Mouse (Mus musculus) liver, embryonic 15.5 days (tissue): Measurements from ENCODE around the gene BC005624. TPM values are rescaled to one million over a fixed set of nuclear protein-coding genes. Genes with fewer than 3 reads are reported as not detected.

ENCODE experiments used
- ATAC-seq: fragments of 200-750 bp; cut with Nextera tagmentation; 2 replicates; pipeline ENCODE4 v1.8.0; 2017; ENCODE audit warnings: moderate number of reproducible peaks, mild to moderate bottlenecking, moderate library complexity; ENCODE audit not compliant: insufficient read depth
- H3K27ac ChIP-seq: fragments of 300-500 bp; sonication (generic); replicated peaks from 2 replicates; pipeline ENCODE4 v1.5.1; 2015; ENCODE audit warnings: mild to moderate bottlenecking, inconsistent platforms
- H3K27me3 ChIP-seq: fragments of 300-500 bp; sonication (generic); 2 replicates; pipeline ENCODE4 v1.6.1; 2015; ENCODE audit warnings: mild to moderate bottlenecking, inconsistent platforms
- H3K36me3 ChIP-seq: fragments of 300-500 bp; sonication (generic); replicated peaks from 2 replicates; pipeline ENCODE4 v1.6.1; 2015; ENCODE audit warnings: moderate library complexity, mild to moderate bottlenecking, inconsistent platforms
- H3K4me1 ChIP-seq: fragments of 300-500 bp; sonication (generic); replicated peaks from 2 replicates; pipeline ENCODE4 v1.6.1; 2015; ENCODE audit warnings: inconsistent platforms
- H3K4me2 ChIP-seq: fragments of 300-500 bp; sonication (generic); 2 replicates; pipeline ENCODE4 v1.6.1; 2015; ENCODE audit warnings: moderate library complexity, mild to moderate bottlenecking, inconsistent platforms
- H3K4me3 ChIP-seq: fragments of 300-500 bp; sonication (generic); replicated peaks from 2 replicates; pipeline ENCODE4 v1.5.1; 2015; ENCODE audit warnings: mild to moderate bottlenecking, inconsistent platforms
- H3K9ac ChIP-seq: fragments of 300-500 bp; sonication (generic); 2 replicates; pipeline ENCODE4 v1.6.1; 2015; ENCODE audit warnings: moderate library complexity, mild to moderate bottlenecking, inconsistent platforms
- H3K9me3 ChIP-seq: fragments of 300-500 bp; sonication (generic); replicated peaks from 2 replicates; pipeline ENCODE4 v1.6.1; 2016; ENCODE audit warnings: inconsistent platforms
- WGBS: fragments of 180-500 bp; shearing (Covaris S2); methylation state at CpG from one replicate; pipeline ENCODE4 v1.1.7; 2015; ENCODE audit warnings: mixed read lengths; ENCODE audit not compliant: insufficient replicate concordance; 5-methylcytosine and 5-hydroxymethylcytosine counted together
- polyA plus RNA-seq: library from polyadenylated mRNA; unstranded; fragments of >200 nt; fragmentation: Nextera tagmentation; extraction: Ambion mirVana; gene quantifications from 2 replicates; pipeline ENCODE4 v1.2.1, GENCODE M21; 2015

Gene BC005624
- polyA plus RNA-seq: 23.1 and 24.6 TPM in 2 replicates

- no peaks in the 10 kb centered on the region for H3K9me3 ChIP-seq
- H3K4me3 ChIP-seq: peak within 1 kb of the TSS; percentile 93
- peaks cover 25% of the 10 kb centered on the region for H3K36me3 ChIP-seq
- H3K27ac ChIP-seq: peak within 1 kb of the TSS; percentile 72
- under 1% methylated on average over 66 of the region's 66 CpGs for WGBS
- no peaks in the 10 kb centered on the region for H3K27me3 ChIP-seq
- H3K4me2 ChIP-seq: peak within 1 kb of the TSS; percentile 93
- H3K9ac ChIP-seq: peak within 1 kb of the TSS; percentile 73
- peaks cover 43% of the 10 kb centered on the region for H3K4me1 ChIP-seq
- peak; percentile 96 for ATAC-seq
Measured at GRCm38 (mm10) chr2:30981790-30982513, at the start of gene BC005624, which contains the start of gene Usp20. BC005624 (minus strand) TSS chr2:30982201. Usp20 (plus strand) TSS chr2:30982279.

DNA sequence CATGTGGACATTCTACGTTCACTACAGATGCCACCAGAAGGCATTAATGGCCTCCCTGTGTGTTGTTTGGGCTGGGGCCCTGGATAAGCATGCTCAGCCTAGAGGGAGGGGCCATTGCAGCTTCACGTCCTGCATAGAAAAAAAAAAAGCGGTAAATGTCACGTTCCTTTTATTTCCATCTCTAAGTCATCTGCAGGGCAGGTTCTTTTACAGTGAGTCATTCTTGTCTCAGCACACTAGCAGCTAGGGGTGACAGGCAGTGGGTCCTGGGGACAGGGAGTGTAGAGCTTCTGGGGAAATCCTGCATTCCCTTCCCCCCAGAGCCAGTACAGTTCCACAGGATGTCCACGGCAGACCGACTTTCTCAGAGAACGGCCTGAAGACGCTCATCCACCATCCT is 44.6 kb upstream of the BC005624 start:
- Histone ChIP-seq H3K4me2 (no peak overlapping the region), H3K9me3 (no peaks in the 10 kb centered on the region), H3K9ac (no peak overlapping the region), H3K27ac (no peak overlapping the region), H3K36me3 (no peaks in the 10 kb centered on the region), H3K4me3 (no peak overlapping the region), H3K4me1 (peaks cover 5% of the 10 kb centered on the region; the same call in 1 of the 2 replicates), H3K27me3 (no peaks in the 10 kb centered on the region)
- 59% methylated on average over 8 of the region's 8 CpGs for WGBS
- no peak for ATAC-seq

- H3K27me3 ChIP-seq: no peaks in the 10 kb centered on the region
- peaks cover 5% of the 10 kb centered on the region; the same call in 1 of the 2 replicates for H3K4me1 ChIP-seq
- H3K27ac ChIP-seq: no peak overlapping the region
- H3K4me2 ChIP-seq: no peak overlapping the region
- H3K36me3 ChIP-seq: no peaks in the 10 kb centered on the region
- no peak overlapping the region for H3K9ac ChIP-seq
- H3K4me3 ChIP-seq: no peak overlapping the region
- WGBS: 56% methylated on average over 3 of the region's 3 CpGs
- no peaks in the 10 kb centered on the region for H3K9me3 ChIP-seq
- no peak for ATAC-seq
Measured at GRCm38 (mm10) chr2:31025458-31025857, 43.5 kb upstream of the BC005624 start.

- 24% methylated on average over 5 of the region's 5 CpGs for WGBS
- no peak for ATAC-seq
Measured at GRCm38 (mm10) chr2:31024618-31025370, 42.8 kb upstream of the BC005624 start.

GRCm38 (mm10) chr2:31023940-31024339 is 41.9 kb upstream of the BC005624 start:
- Histone ChIP-seq H3K36me3 (0 out of 2 replicates have a peak, but pooled peaks cover 3% of the 10 kb centered on the region), H3K27ac (no peak overlapping the region), H3K4me1 (no peaks in the 10 kb centered on the region), H3K4me2 (no peak overlapping the region), H3K4me3 (no peak overlapping the region), H3K27me3 (no peaks in the 10 kb centered on the region), H3K9me3 (no peaks in the 10 kb centered on the region), H3K9ac (no peak overlapping the region)
- no peak for ATAC-seq
- 56% methylated on average over 5 of the region's 5 CpGs for WGBS

More at GRCm38 (mm10) chr2:31024618-31025370, 42.8 kb upstream of the BC005624 start:
- no peaks in the 10 kb centered on the region for H3K9me3 ChIP-seq
- no peak overlapping the region for H3K9ac ChIP-seq
- 0 out of 2 replicates have a peak, but pooled peaks cover 1% of the 10 kb centered on the region for H3K36me3 ChIP-seq
- H3K4me1 ChIP-seq: no peaks in the 10 kb centered on the region
- H3K27me3 ChIP-seq: no peaks in the 10 kb centered on the region
- H3K27ac ChIP-seq: no peak overlapping the region
- H3K4me3 ChIP-seq: no peak overlapping the region
- no peak overlapping the region for H3K4me2 ChIP-seq

GRCm38 (mm10) chr2:31020202-31020601 is 38.2 kb upstream of the BC005624 start:
- Histone ChIP-seq H3K9ac (no peak overlapping the region), H3K4me2 (no peak overlapping the region), H3K4me3 (no peak overlapping the region), H3K36me3 (peaks cover 15% of the 10 kb centered on the region; the same call in 1 of the 2 replicates), H3K27ac (no peak overlapping the region), H3K9me3 (no peaks in the 10 kb centered on the region), H3K4me1 (no peaks in the 10 kb centered on the region), H3K27me3 (no peaks in the 10 kb centered on the region)
- no peak for ATAC-seq
- 80% methylated on average over 2 of the region's 2 CpGs for WGBS

- WGBS: 74% methylated on average over 8 of the region's 8 CpGs
- H3K27ac ChIP-seq: no peak overlapping the region
- no peak overlapping the region for H3K4me3 ChIP-seq
- H3K36me3 ChIP-seq: peaks cover 15% of the 10 kb centered on the region; the same call in 1 of the 2 replicates
- no peaks in the 10 kb centered on the region for H3K4me1 ChIP-seq
- H3K9me3 ChIP-seq: no peaks in the 10 kb centered on the region
- H3K27me3 ChIP-seq: no peaks in the 10 kb centered on the region
- ATAC-seq: no peak
- no peak overlapping the region for H3K9ac ChIP-seq
- no peak overlapping the region for H3K4me2 ChIP-seq
Measured at GRCm38 (mm10) chr2:31019011-31019410, 37.0 kb upstream of the BC005624 start.

DNA sequence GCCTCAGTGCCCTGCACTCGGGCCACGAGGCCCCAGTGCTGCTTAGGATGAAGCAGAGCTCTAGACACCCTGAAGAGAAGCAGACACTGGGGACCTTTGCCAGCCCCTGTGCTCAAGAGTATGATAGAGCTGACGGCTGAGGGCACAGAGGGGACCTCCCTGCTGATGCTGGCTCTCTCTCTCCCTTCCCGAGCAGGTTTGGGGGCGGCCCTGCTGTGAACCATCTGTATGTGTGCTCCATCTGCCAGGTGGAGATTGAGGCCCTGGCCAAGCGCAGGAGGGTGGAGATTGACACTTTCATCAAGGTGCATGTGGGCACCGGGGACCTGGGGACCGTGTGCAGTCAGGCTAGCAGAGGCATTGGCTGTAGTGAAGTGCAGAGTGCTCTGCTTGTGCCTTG is 36.5 kb upstream of the BC005624 start:
- Histone ChIP-seq H3K27me3 (no peaks in the 10 kb centered on the region), H3K9me3 (no peaks in the 10 kb centered on the region), H3K36me3 (peaks cover 15% of the 10 kb centered on the region; the same call in 1 of the 2 replicates), H3K9ac (no peak overlapping the region), H3K4me1 (no peaks in the 10 kb centered on the region), H3K4me2 (no peak overlapping the region), H3K27ac (no peak overlapping the region), H3K4me3 (no peak overlapping the region)
- ATAC-seq: no peak
- WGBS: 73% methylated on average over 8 of the region's 8 CpGs

- Histone ChIP-seq H3K27ac (no peak overlapping the region), H3K9me3 (no peaks in the 10 kb centered on the region), H3K4me3 (no peak overlapping the region), H3K36me3 (peaks cover 15% of the 10 kb centered on the region; the same call in 1 of the 2 replicates), H3K9ac (no peak overlapping the region), H3K4me2 (no peak overlapping the region), H3K4me1 (no peaks in the 10 kb centered on the region), H3K27me3 (no peaks in the 10 kb centered on the region)
- WGBS: 85% methylated on average over 18 of the region's 18 CpGs
- ATAC-seq: no peak
Measured at GRCm38 (mm10) chr2:31017625-31018317, 35.8 kb upstream of the BC005624 start.

DNA sequence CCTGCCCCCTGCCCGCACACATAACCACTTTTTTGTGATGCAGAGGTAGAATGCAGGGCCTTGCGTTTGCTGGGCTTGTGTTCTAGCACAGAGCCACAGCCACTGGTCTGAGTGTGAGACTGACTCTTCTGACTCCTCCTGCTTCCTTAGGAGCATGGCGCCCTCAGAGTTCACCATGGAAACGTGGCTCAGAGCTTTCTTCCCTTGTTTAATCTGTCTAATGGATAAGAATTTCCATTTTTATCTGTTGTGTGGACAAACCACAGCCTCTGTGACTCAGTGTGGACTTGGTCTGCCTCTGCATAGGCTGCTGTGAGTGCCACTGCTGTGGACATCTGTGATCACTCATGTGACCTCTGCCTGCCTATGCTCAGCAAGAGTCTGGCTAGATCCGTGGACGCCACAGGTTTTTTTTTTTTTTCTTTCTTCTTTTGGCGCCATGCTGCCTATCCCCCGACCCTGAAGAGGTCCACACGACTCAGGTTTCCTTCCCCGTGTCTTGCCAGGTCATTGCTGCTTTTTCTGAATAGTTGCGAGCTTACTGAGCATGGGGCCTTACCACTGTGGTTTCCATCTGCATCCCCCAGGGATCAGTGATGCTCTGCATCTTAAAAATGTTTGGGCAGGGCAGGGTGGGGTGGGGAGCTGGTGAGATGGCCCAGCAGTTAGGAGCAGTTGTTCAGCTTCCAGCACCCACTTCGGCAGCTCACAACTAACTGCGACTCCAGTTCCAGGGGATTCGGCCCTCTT is 31.5 kb upstream of the BC005624 start:
- H3K36me3 ChIP-seq: peaks cover 12% of the 10 kb centered on the region; the same call in 1 of the 2 replicates
- no peaks in the 10 kb centered on the region for H3K27me3 ChIP-seq
- no peak overlapping the region for H3K9ac ChIP-seq
- no peak overlapping the region for H3K27ac ChIP-seq
- H3K4me2 ChIP-seq: no peak overlapping the region
- no peak for ATAC-seq
- no peaks in the 10 kb centered on the region for H3K9me3 ChIP-seq
- H3K4me3 ChIP-seq: no peak overlapping the region
- H3K4me1 ChIP-seq: no peaks in the 10 kb centered on the region; the same call in 1 of the 2 replicates
- 68% methylated on average over 14 of the region's 14 CpGs for WGBS
